Mouse (Mus musculus): Measurements from ENCODE around the gene S100z. TPM values are rescaled to one million over a fixed set of nuclear protein-coding genes. Genes with fewer than 3 reads are reported as not detected.

The S100z gene
- polyA plus RNA-seq, 1 experiment from 2014 or later = 2.1 TPM

DNA sequence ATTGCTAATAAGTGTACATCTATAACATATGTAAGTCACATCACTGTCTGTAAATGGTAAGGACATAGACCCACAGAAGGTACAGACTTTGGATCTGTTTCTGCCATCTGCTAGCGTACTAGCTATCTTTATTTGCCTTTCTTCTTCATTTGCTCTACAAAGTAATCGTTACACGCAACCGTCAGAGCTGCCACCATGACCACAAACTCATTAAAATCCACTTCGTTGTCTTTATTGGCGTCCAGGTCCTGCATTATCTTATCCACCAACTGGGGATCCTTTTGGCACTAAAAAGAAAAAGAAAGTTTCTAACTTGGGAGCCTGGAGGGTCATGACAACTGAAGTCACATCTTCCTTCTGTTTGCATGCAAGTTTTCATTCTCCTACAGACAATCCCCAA is 1.3 kb downstream of the S100z start:
- no peak overlapping the region for H3K4me3 ChIP-seq (ENCODE audit: low read depth, low read length)
- H3K9ac ChIP-seq (replicated peaks; ENCODE audit: low read length) = no peak overlapping the region
- no peaks in the 10 kb centered on the region for H3K4me1 ChIP-seq (ENCODE audit: control insufficient read depth, insufficient read depth, low read length)
- H3K9me3 ChIP-seq (replicated peaks; ENCODE audit: control insufficient read depth, low read length) = no peaks in the 10 kb centered on the region
- H3K27me3 ChIP-seq (ENCODE audit: control insufficient read depth, insufficient read depth, low read length) = no peaks in the 10 kb centered on the region
- DNase-seq (ENCODE audit: low spot score) = no peak
- no peak overlapping the region for H3K4me2 ChIP-seq (ENCODE audit: low read depth, low read length)
- 86% methylated on average over 6 of the region's 6 CpGs for WGBS
- ATAC-seq (replicated peaks; ENCODE audit: insufficient number of reproducible peaks, low FRiP score, low TSS enrichment, low read depth) = no peak
- H3K36me3 ChIP-seq (replicated peaks; ENCODE audit: control insufficient read depth, insufficient read depth, low read depth, low read length) = no peaks in the 10 kb centered on the region
- H3K27ac ChIP-seq (replicated peaks; ENCODE audit: low read depth, low read length) = no peak overlapping the region

GRCm38 (mm10) chr13:95475124-95475523 is 3.4 kb downstream of the S100z start:
- 74% methylated on average over 7 of the region's 7 CpGs for WGBS
- H3K9ac ChIP-seq (replicated peaks; ENCODE audit: low read length) = no peak overlapping the region
- no peaks in the 10 kb centered on the region for H3K36me3 ChIP-seq (replicated peaks; ENCODE audit: control insufficient read depth, insufficient read depth, low read depth, low read length)
- H3K9me3 ChIP-seq (replicated peaks; ENCODE audit: control insufficient read depth, low read length) = no peaks in the 10 kb centered on the region
- no peak overlapping the region for H3K4me3 ChIP-seq (ENCODE audit: low read depth, low read length)
- H3K4me1 ChIP-seq (ENCODE audit: control insufficient read depth, insufficient read depth, low read length) = no peaks in the 10 kb centered on the region
- no peaks in the 10 kb centered on the region for H3K27me3 ChIP-seq (ENCODE audit: control insufficient read depth, insufficient read depth, low read length)
- DNase-seq (ENCODE audit: low spot score) (no peak), ATAC-seq (replicated peaks; ENCODE audit: insufficient number of reproducible peaks, low FRiP score, low TSS enrichment, low read depth) (no peak)
- H3K27ac ChIP-seq (replicated peaks; ENCODE audit: low read depth, low read length) = no peak overlapping the region
- H3K4me2 ChIP-seq (ENCODE audit: low read depth, low read length) = no peak overlapping the region

DNA sequence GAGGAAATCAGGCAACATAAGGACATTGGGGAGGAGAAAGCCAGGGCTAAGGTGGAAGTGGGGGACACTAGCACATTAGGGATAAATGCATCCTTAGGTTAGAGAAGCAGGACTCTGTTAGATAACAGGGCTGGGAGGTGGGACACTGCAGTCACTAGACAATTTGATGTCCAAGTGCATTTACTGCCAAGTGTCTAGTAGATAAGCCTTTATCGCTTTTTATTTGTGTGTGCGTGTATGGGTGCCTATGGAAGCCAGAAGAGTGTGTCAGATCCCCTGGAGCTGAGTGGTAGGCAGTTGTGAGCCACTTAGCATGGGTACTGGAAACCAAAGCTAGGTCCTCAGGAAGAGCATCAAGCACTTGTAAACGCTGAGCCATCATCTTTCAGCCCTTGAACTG is 4.2 kb downstream of the S100z start:
- H3K27ac ChIP-seq (replicated peaks; ENCODE audit: low read depth, low read length) = no peak overlapping the region
- H3K9me3 ChIP-seq (replicated peaks; ENCODE audit: control insufficient read depth, low read length) = no peaks in the 10 kb centered on the region
- no peak overlapping the region for H3K4me2 ChIP-seq (ENCODE audit: low read depth, low read length)
- H3K4me3 ChIP-seq (ENCODE audit: low read depth, low read length) = no peak overlapping the region
- no peaks in the 10 kb centered on the region for H3K36me3 ChIP-seq (replicated peaks; ENCODE audit: control insufficient read depth, insufficient read depth, low read depth, low read length)
- no peak overlapping the region for H3K9ac ChIP-seq (replicated peaks; ENCODE audit: low read length)
- DNase-seq (ENCODE audit: low spot score) = no peak
- no peaks in the 10 kb centered on the region for H3K4me1 ChIP-seq (ENCODE audit: control insufficient read depth, insufficient read depth, low read length)
- H3K27me3 ChIP-seq (ENCODE audit: control insufficient read depth, insufficient read depth, low read length) = no peaks in the 10 kb centered on the region
- ATAC-seq (replicated peaks; ENCODE audit: insufficient number of reproducible peaks, low FRiP score, low TSS enrichment, low read depth) = no peak
- WGBS = 91% methylated on average over 3 of the region's 3 CpGs

GRCm38 (mm10) chr13:95470970-95471369 is 7.6 kb downstream of the S100z start:
- Histone ChIP-seq H3K27me3 (ENCODE audit: control insufficient read depth, insufficient read depth, low read length) (no peaks in the 10 kb centered on the region), H3K4me1 (ENCODE audit: control insufficient read depth, insufficient read depth, low read length) (no peaks in the 10 kb centered on the region), H3K36me3 (replicated peaks; ENCODE audit: control insufficient read depth, insufficient read depth, low read depth, low read length) (no peaks in the 10 kb centered on the region), H3K9ac (replicated peaks; ENCODE audit: low read length) (no peak overlapping the region), H3K4me2 (ENCODE audit: low read depth, low read length) (no peak overlapping the region), H3K27ac (replicated peaks; ENCODE audit: low read depth, low read length) (no peak overlapping the region), H3K4me3 (ENCODE audit: low read depth, low read length) (no peak overlapping the region), H3K9me3 (replicated peaks; ENCODE audit: control insufficient read depth, low read length) (no peaks in the 10 kb centered on the region)
- no peak for ATAC-seq (replicated peaks; ENCODE audit: insufficient number of reproducible peaks, low FRiP score, low TSS enrichment, low read depth)
- 83% methylated on average over 2 of the region's 2 CpGs for WGBS
- peak; percentile 13 for DNase-seq (ENCODE audit: low spot score)

DNA sequence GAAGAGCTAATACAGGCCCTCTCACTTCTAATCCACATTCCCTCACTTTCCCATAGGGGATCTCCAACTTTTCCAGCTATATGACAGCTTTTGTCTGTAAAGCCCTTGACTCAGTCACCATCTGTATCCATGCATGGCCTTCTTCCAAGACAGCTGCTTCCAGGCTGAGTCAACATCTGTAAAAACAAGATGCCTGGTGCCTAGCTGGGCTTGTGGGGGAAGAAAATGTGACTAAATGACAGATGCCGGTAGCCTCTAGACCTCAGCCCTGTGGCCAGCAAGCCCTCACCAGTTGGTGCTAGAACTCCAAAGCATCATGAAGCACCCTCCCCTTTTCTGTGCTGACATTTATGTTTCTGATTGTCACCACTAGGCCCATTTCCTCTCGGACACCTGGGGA is 27.0 kb downstream of the S100z start:
- 64% methylated on average over 2 of the region's 2 CpGs for WGBS

GRCm38 (mm10) chr13:95450636-95451210 is 27.8 kb downstream of the S100z start:
- no peaks in the 10 kb centered on the region for H3K27me3 ChIP-seq (ENCODE audit: control insufficient read depth, insufficient read depth, low read length)
- DNase-seq (ENCODE audit: low spot score) = no peak
- no peaks in the 10 kb centered on the region for H3K4me1 ChIP-seq (ENCODE audit: control insufficient read depth, insufficient read depth, low read length)
- 89% methylated on average over 9 of the region's 9 CpGs for WGBS
- H3K4me2 ChIP-seq (ENCODE audit: low read depth, low read length) = no peak overlapping the region
- H3K9ac ChIP-seq (replicated peaks; ENCODE audit: low read length) = no peak overlapping the region
- no peaks in the 10 kb centered on the region for H3K9me3 ChIP-seq (replicated peaks; ENCODE audit: control insufficient read depth, low read length)
- ATAC-seq (replicated peaks; ENCODE audit: insufficient number of reproducible peaks, low FRiP score, low TSS enrichment, low read depth) = no peak
- H3K36me3 ChIP-seq (replicated peaks; ENCODE audit: control insufficient read depth, insufficient read depth, low read depth, low read length) = no peaks in the 10 kb centered on the region
- H3K4me3 ChIP-seq (ENCODE audit: low read depth, low read length) = no peak overlapping the region
- no peak overlapping the region for H3K27ac ChIP-seq (replicated peaks; ENCODE audit: low read depth, low read length)

More for the DNA sequence above, 27.0 kb downstream of the S100z start:
- no peak overlapping the region for H3K4me3 ChIP-seq (ENCODE audit: low read depth, low read length)
- H3K27ac ChIP-seq (replicated peaks; ENCODE audit: low read depth, low read length) = no peak overlapping the region
- H3K27me3 ChIP-seq (ENCODE audit: control insufficient read depth, insufficient read depth, low read length) = no peaks in the 10 kb centered on the region
- H3K4me2 ChIP-seq (ENCODE audit: low read depth, low read length) = no peak overlapping the region
- no peaks in the 10 kb centered on the region for H3K36me3 ChIP-seq (replicated peaks; ENCODE audit: control insufficient read depth, insufficient read depth, low read depth, low read length)
- no peak overlapping the region for H3K9ac ChIP-seq (replicated peaks; ENCODE audit: low read length)
- no peaks in the 10 kb centered on the region for H3K4me1 ChIP-seq (ENCODE audit: control insufficient read depth, insufficient read depth, low read length)
- no peaks in the 10 kb centered on the region for H3K9me3 ChIP-seq (replicated peaks; ENCODE audit: control insufficient read depth, low read length)
- no peak for DNase-seq (ENCODE audit: low spot score)
- no peak for ATAC-seq (replicated peaks; ENCODE audit: insufficient number of reproducible peaks, low FRiP score, low TSS enrichment, low read depth)

DNA sequence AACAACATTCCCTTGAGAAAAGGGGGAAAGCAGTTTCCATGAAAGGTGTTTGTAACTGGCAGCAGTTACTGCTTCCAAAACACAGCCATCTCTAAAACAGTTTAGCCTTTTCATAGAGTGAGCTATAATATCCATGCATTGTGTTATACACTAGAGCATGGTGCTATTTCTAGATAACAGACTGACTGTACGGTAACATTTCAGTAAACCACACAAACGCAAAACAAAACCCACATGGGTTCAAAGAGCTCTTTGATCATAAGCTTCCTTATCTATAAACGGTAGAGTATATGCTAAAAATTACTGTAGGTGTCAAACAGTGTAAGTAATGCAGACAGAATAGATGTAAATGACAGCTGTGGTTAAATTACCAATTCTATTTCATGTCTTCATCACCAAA is 28.8 kb downstream of the S100z start:
- WGBS = 78% methylated on average over 3 of the region's 3 CpGs
- no peak for DNase-seq (ENCODE audit: low spot score)

GRCm38 (mm10) chr13:95444824-95445223 is 33.7 kb downstream of the S100z start, which contains the start of gene Crhbp:
Crhbp (minus strand) TSS chr13:95444924.
- Histone ChIP-seq H3K27me3 (ENCODE audit: control insufficient read depth, insufficient read depth, low read length) (peaks cover 15% of the 10 kb centered on the region), H3K27ac (replicated peaks; ENCODE audit: low read depth, low read length) (no peak within 1 kb of the TSS)
- ATAC-seq (replicated peaks; ENCODE audit: insufficient number of reproducible peaks, low FRiP score, low TSS enrichment, low read depth) = no peak

More for the DNA sequence above, 28.8 kb downstream of the S100z start:
- Histone ChIP-seq H3K4me2 (ENCODE audit: low read depth, low read length) (no peak overlapping the region), H3K4me3 (ENCODE audit: low read depth, low read length) (no peak overlapping the region), H3K4me1 (ENCODE audit: control insufficient read depth, insufficient read depth, low read length) (no peaks in the 10 kb centered on the region), H3K27ac (replicated peaks; ENCODE audit: low read depth, low read length) (no peak overlapping the region), H3K36me3 (replicated peaks; ENCODE audit: control insufficient read depth, insufficient read depth, low read depth, low read length) (no peaks in the 10 kb centered on the region), H3K27me3 (ENCODE audit: control insufficient read depth, insufficient read depth, low read length) (peaks cover 3% of the 10 kb centered on the region; the same call in 1 of the 2 replicates), H3K9ac (replicated peaks; ENCODE audit: low read length) (no peak overlapping the region), H3K9me3 (replicated peaks; ENCODE audit: control insufficient read depth, low read length) (no peaks in the 10 kb centered on the region)
- ATAC-seq (replicated peaks; ENCODE audit: insufficient number of reproducible peaks, low FRiP score, low TSS enrichment, low read depth) = no peak

More at GRCm38 (mm10) chr13:95444824-95445223, 33.7 kb downstream of the S100z start, which contains the start of gene Crhbp:
- no peaks in the 10 kb centered on the region for H3K4me1 ChIP-seq (ENCODE audit: control insufficient read depth, insufficient read depth, low read length)
- 64% methylated on average over 11 of the region's 11 CpGs for WGBS
- peak within 1 kb of the TSS; percentile 89 for H3K4me2 ChIP-seq (ENCODE audit: low read depth, low read length)
- no peaks in the 10 kb centered on the region for H3K36me3 ChIP-seq (replicated peaks; ENCODE audit: control insufficient read depth, insufficient read depth, low read depth, low read length)
- H3K9ac ChIP-seq (replicated peaks; ENCODE audit: low read length) = peak within 1 kb of the TSS; percentile 57
- no peaks in the 10 kb centered on the region for H3K9me3 ChIP-seq (replicated peaks; ENCODE audit: control insufficient read depth, low read length)
- H3K4me3 ChIP-seq (ENCODE audit: low read depth, low read length) = peak within 1 kb of the TSS; percentile 36
- no peak for DNase-seq (ENCODE audit: low spot score)

Data from embryonic facial prominence, embryonic 11.5 days (tissue).